Mouse (Mus musculus): ENCODE data around the gene Cfap298. TPM values are rescaled to one million over a fixed set of nuclear protein-coding genes. Genes with fewer than 3 reads are reported as not detected.

Gene Cfap298
- polyA plus RNA-seq (2016; fragmentation: Nextera tagmentation; extraction: Ambion mirVana) = 43.3 and 44.0 TPM in 2 replicates

- under 1% methylated on average over 56 of the region's 56 CpGs for WGBS
- ATAC-seq (ENCODE audit: insufficient number of reproducible peaks, insufficient read depth, low FRiP score, low TSS enrichment) = peak; percentile 93
These were observed at the start of gene Cfap298 for GRCm38 (mm10) chr16:90934687-90935328. Gene Cfap298, minus strand, starts transcription at chr16:90935114.

GRCm38 (mm10) chr16:90971004-90971403 lies 36.1 kb upstream of the Cfap298 start:
- Histone ChIP-seq H3K4me1 (no peaks in the 10 kb centered on the region), H3K36me3 (peaks cover 8% of the 10 kb centered on the region; the same call in 1 of the 2 replicates), H3K27me3 (no peaks in the 10 kb centered on the region), H3K9ac (no peak overlapping the region), H3K4me3 (no peak overlapping the region), H3K9me3 (no peaks in the 10 kb centered on the region), H3K27ac (no peak overlapping the region), H3K4me2 (replicated peaks) (no peak overlapping the region)
- ATAC-seq (ENCODE audit: insufficient number of reproducible peaks, insufficient read depth, low FRiP score, low TSS enrichment) = no peak
- WGBS = 85% methylated on average over 6 of the region's 6 CpGs

More at GRCm38 (mm10) chr16:90934687-90935328, at the start of gene Cfap298:
- Histone ChIP-seq H3K4me3 (peak within 1 kb of the TSS; percentile 87), H3K4me1 (peaks cover 2% of the 10 kb centered on the region; the same call in 1 of the 2 replicates), H3K9me3 (no peaks in the 10 kb centered on the region), H3K27ac (peak within 1 kb of the TSS; percentile 75), H3K4me2 (replicated peaks) (peak within 1 kb of the TSS; percentile 80), H3K36me3 (0 out of 2 replicates have a peak, but pooled peaks cover under 1% of the 10 kb centered on the region), H3K9ac (peak within 1 kb of the TSS; percentile 71), H3K27me3 (no peaks in the 10 kb centered on the region)

GRCm38 (mm10) chr16:90966241-90966640 lies 31.3 kb upstream of the Cfap298 start:
- H3K9me3 ChIP-seq = no peaks in the 10 kb centered on the region
- H3K9ac ChIP-seq = no peak overlapping the region
- H3K4me3 ChIP-seq = no peak overlapping the region
- H3K4me1 ChIP-seq = no peaks in the 10 kb centered on the region
- H3K36me3 ChIP-seq = peaks cover 19% of the 10 kb centered on the region; the same call in 1 of the 2 replicates
- ATAC-seq (ENCODE audit: insufficient number of reproducible peaks, insufficient read depth, low FRiP score, low TSS enrichment) = no peak
- no peak overlapping the region for H3K4me2 ChIP-seq (replicated peaks)
- H3K27ac ChIP-seq = no peak overlapping the region
- H3K27me3 ChIP-seq = no peaks in the 10 kb centered on the region
- WGBS = 78% methylated on average over 4 of the region's 4 CpGs

DNA sequence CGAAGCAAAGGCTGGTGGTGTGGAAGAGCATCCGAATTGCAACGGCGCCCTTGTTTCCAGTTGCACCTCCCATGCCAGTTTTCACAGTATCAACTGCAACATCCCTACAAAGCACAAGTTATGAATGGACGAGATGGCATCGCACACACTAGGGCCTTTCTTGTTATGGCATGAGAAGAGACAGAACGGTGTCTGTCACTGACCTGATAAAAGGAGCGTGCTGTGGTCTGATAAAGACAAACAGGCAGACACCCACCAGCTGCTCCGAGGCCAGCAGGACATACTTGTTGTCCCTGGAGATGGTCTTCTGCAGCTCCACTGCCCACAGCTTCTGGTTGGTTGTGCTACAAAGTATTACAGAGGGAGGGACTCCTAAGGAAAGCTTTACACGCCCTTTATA lies 29.4 kb upstream of the Cfap298 start:
- no peaks in the 10 kb centered on the region for H3K9me3 ChIP-seq
- WGBS = 90% methylated on average over 10 of the region's 10 CpGs
- no peak overlapping the region for H3K4me3 ChIP-seq
- no peaks in the 10 kb centered on the region for H3K4me1 ChIP-seq
- ATAC-seq (ENCODE audit: insufficient number of reproducible peaks, insufficient read depth, low FRiP score, low TSS enrichment) = no peak
- no peaks in the 10 kb centered on the region for H3K27me3 ChIP-seq
- no peak overlapping the region for H3K27ac ChIP-seq
- peaks cover 18% of the 10 kb centered on the region; the same call in 1 of the 2 replicates for H3K36me3 ChIP-seq
- H3K9ac ChIP-seq = no peak overlapping the region
- no peak overlapping the region for H3K4me2 ChIP-seq (replicated peaks)

DNA sequence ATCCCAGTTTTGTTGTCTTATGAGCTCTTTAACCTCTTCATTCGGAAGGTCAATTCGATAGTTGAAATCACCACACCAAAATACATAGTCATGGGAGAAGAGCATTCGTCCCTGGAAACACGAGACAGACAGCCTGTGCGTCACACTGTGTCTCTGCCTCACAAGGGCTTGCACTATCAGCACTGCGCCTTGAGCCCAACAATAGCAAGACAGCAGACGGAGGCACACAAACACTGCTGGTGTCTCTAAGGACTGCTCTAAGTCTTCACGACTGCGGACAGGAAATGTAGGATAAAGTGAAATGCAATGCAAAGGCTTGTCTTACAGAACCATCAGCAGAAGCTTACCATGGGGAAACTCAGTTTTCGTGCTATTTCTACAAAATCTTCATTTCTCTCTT lies 29.0 kb upstream of the Cfap298 start:
- H3K27me3 ChIP-seq = no peaks in the 10 kb centered on the region
- no peak overlapping the region for H3K27ac ChIP-seq
- no peak overlapping the region for H3K4me3 ChIP-seq
- no peaks in the 10 kb centered on the region for H3K4me1 ChIP-seq
- H3K36me3 ChIP-seq = peaks cover 14% of the 10 kb centered on the region; the same call in 1 of the 2 replicates
- H3K9ac ChIP-seq = no peak overlapping the region
- WGBS = 83% methylated on average over 10 of the region's 10 CpGs
- H3K4me2 ChIP-seq (replicated peaks) = no peak overlapping the region
- H3K9me3 ChIP-seq = no peaks in the 10 kb centered on the region
- no peak for ATAC-seq (ENCODE audit: insufficient number of reproducible peaks, insufficient read depth, low FRiP score, low TSS enrichment)

DNA sequence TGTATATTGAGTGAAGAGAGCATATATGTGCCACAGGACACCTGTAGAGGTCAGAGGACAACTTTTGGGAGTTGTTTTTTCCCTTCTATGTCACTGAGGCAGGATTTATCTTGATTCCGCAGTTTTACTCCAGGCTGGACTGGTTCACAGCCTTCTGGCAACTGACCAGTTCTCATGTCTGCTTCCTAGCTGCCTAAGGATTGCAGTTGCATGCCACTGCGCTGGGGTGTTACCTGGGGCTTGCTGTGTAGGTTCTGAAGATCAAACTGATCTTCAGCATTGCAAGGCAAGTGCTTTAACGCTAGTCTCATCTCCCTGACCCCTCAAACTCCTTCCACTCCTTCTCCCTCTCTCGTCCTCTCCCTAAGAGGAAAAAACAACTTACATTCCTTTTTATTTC lies 28.3 kb upstream of the Cfap298 start:
- Histone ChIP-seq H3K4me1 (no peaks in the 10 kb centered on the region), H3K4me2 (replicated peaks) (no peak overlapping the region), H3K9me3 (no peaks in the 10 kb centered on the region), H3K27me3 (no peaks in the 10 kb centered on the region), H3K36me3 (peaks cover 14% of the 10 kb centered on the region; the same call in 1 of the 2 replicates), H3K9ac (no peak overlapping the region), H3K27ac (no peak overlapping the region), H3K4me3 (no peak overlapping the region)
- ATAC-seq (ENCODE audit: insufficient number of reproducible peaks, insufficient read depth, low FRiP score, low TSS enrichment) = no peak
- 89% methylated on average over 4 of the region's 4 CpGs for WGBS

DNA sequence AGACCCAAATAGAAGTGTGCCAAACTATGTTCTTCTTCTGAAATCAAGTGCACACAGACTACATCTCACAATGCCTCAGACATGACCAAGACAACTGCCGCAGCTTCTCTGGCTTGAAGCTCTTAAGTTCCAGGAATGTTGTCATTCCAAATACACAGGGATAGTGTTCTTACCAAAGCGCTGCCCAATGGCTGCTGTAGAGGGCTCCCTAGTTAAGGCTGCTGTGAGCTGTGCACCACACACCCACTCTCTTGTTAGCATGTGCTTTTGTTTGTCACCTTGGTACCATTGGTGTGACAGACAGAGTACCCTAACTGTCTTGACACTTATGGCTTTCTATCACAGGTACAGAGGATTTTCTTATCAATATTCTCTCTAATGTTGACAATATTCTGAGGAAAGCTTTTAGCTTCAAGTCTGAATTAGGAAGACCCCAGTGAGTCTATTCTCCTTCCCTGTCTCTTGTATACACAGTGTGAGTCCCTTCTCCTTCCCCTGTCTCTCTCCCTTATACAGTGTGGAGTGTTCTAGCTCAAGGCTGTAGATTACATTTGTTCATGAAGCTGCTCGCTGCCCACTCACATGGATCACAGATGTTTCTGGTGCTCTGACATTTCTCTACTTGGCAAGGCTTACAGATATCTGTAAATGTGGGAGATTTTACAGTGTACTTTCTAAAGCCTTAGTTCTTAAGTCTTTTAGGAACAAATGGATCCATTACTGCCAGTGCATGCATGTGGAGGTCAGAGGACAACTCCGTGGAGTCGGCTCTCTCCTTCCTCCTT lies 23.6 kb upstream of the Cfap298 start:
- H3K4me3 ChIP-seq = no peak overlapping the region
- H3K27ac ChIP-seq = no peak overlapping the region
- H3K9ac ChIP-seq = no peak overlapping the region
- 76% methylated on average over 5 of the region's 5 CpGs for WGBS
- no peak for ATAC-seq (ENCODE audit: insufficient number of reproducible peaks, insufficient read depth, low FRiP score, low TSS enrichment)
- no peak overlapping the region for H3K4me2 ChIP-seq (replicated peaks)
- no peaks in the 10 kb centered on the region for H3K4me1 ChIP-seq
- H3K27me3 ChIP-seq = no peaks in the 10 kb centered on the region
- H3K9me3 ChIP-seq = no peaks in the 10 kb centered on the region
- H3K36me3 ChIP-seq = peaks cover 10% of the 10 kb centered on the region

- no peak for ATAC-seq (ENCODE audit: insufficient number of reproducible peaks, insufficient read depth, low FRiP score, low TSS enrichment)
- H3K4me2 ChIP-seq (replicated peaks) = no peak overlapping the region
- 83% methylated on average over 6 of the region's 6 CpGs for WGBS
These were observed 20.6 kb upstream of the Cfap298 start for GRCm38 (mm10) chr16:90955494-90955893.

GRCm38 (mm10) chr16:90953770-90954169 lies 18.9 kb upstream of the Cfap298 start:
- no peak for ATAC-seq (ENCODE audit: insufficient number of reproducible peaks, insufficient read depth, low FRiP score, low TSS enrichment)
- no peaks in the 10 kb centered on the region for H3K4me1 ChIP-seq
- WGBS = 87% methylated on average over 6 of the region's 6 CpGs

More at GRCm38 (mm10) chr16:90955494-90955893, 20.6 kb upstream of the Cfap298 start:
- no peaks in the 10 kb centered on the region for H3K4me1 ChIP-seq
- H3K9ac ChIP-seq = no peak overlapping the region
- no peak overlapping the region for H3K4me3 ChIP-seq
- H3K9me3 ChIP-seq = no peaks in the 10 kb centered on the region
- no peak overlapping the region for H3K27ac ChIP-seq
- no peaks in the 10 kb centered on the region for H3K27me3 ChIP-seq
- H3K36me3 ChIP-seq = peaks cover 11% of the 10 kb centered on the region

DNA sequence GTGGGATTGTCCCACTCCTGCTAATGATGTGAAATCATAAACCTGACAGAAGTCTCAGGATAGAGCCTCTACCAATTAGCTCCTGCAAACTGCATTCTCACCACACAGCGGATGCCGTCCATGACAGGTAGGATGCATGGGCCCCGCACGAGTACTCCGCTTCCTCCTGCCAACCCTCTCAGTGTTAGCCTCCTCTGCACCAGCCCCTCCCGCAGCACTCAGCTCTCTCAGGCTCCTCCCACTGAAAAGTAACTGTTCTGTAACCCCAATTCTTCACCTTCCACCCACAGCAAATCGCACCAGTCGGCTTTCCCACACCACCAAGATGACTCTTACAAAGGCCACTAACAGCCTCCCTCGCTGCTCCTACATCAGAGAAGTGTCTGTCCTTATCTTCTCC lies 18.2 kb upstream of the Cfap298 start:
- WGBS = 89% methylated on average over 9 of the region's 9 CpGs
- Histone ChIP-seq H3K4me3 (no peak overlapping the region), H3K4me2 (replicated peaks) (no peak overlapping the region), H3K9ac (no peak overlapping the region), H3K27ac (no peak overlapping the region), H3K4me1 (no peaks in the 10 kb centered on the region), H3K27me3 (no peaks in the 10 kb centered on the region), H3K36me3 (peaks cover 21% of the 10 kb centered on the region), H3K9me3 (no peaks in the 10 kb centered on the region)
- no peak for ATAC-seq (ENCODE audit: insufficient number of reproducible peaks, insufficient read depth, low FRiP score, low TSS enrichment)

More at GRCm38 (mm10) chr16:90953770-90954169, 18.9 kb upstream of the Cfap298 start:
- H3K36me3 ChIP-seq = peaks cover 21% of the 10 kb centered on the region
- no peaks in the 10 kb centered on the region for H3K9me3 ChIP-seq
- H3K27ac ChIP-seq = no peak overlapping the region
- H3K9ac ChIP-seq = no peak overlapping the region
- H3K4me3 ChIP-seq = no peak overlapping the region
- H3K27me3 ChIP-seq = no peaks in the 10 kb centered on the region
- H3K4me2 ChIP-seq (replicated peaks) = no peak overlapping the region

DNA sequence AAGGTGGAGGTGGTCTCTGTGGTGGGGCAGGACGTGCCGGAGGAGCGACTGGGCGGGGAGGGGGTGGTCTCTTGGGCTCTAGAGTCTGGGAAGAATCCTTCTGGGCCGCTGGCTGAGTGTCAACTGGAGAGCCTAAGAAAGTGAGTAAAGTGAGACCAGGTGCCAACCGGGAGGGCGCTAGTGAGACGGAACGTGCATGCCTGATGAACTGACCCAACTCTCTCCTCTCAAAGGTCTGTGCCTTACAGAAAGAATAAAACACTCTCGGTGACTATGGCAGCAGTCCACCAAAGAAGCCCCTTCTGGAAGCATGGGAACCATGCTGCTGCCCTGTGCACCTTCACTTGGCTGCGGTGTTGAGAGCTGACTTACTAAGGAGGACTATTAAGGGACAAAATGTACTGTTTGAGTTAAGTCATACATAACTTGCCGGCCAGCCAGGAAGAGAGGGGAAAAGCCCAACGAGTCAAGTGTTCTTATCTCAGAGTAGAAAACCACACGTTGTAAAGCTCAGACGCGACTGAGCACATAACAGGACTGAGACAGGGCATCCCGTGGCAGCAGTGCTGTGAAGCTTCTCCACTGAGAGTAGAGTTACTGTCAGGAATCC lies 15.5 kb upstream of the Cfap298 start:
- H3K4me1 ChIP-seq = no peaks in the 10 kb centered on the region

More for the DNA sequence above, 15.5 kb upstream of the Cfap298 start:
- Histone ChIP-seq H3K27ac (no peak overlapping the region), H3K4me3 (no peak overlapping the region), H3K27me3 (no peaks in the 10 kb centered on the region), H3K9ac (no peak overlapping the region), H3K9me3 (no peaks in the 10 kb centered on the region), H3K4me2 (replicated peaks) (no peak overlapping the region), H3K36me3 (peaks cover 24% of the 10 kb centered on the region)
- no peak for ATAC-seq (ENCODE audit: insufficient number of reproducible peaks, insufficient read depth, low FRiP score, low TSS enrichment)
- WGBS = 53% methylated on average over 17 of the region's 17 CpGs

All from embryonic facial prominence, embryonic 12.5 days (tissue).